Mouse (Mus musculus): Measurements from ENCODE around the gene Ppm1m.

The Ppm1m gene

GRCm38 (mm10) chr9:106199535-106200272, at the start of gene Ppm1m:
Ppm1m (minus strand) TSS chr9:106199746.
- no peak for DNase-seq (ENCODE audit: low spot score in 2 of 2)

GRCm38 (mm10) chr9:106242813-106243488, 43.4 kb upstream of the Ppm1m start:
- no peak for DNase-seq (ENCODE audit: low spot score in 2 of 2)

- DNase-seq (ENCODE audit: low spot score in 2 of 2): no peak
These were observed 42.1 kb upstream of the Ppm1m start for GRCm38 (mm10) chr9:106241541-106242164.

DNA sequence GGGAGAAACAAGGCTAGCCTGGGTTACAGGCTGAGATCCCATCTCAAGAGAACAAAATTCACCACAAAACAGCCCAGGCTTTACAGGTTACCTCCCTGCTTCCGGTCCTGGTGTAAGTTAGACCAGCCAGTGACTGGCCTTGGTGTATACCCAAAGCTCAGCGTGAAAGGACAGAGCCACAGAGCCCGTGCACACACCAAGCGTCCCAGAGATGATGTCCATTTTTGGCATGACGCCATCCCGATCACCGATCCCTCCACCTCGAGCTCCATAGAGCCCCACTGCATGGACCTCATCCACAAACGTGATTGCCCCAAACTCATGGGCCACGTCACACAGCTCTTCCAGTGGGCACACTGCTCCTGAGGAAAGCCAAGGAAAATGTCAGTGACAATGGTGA, 38.3 kb upstream of the Ppm1m start:
- DNase-seq (ENCODE audit: low spot score in 2 of 2): no peak

DNA sequence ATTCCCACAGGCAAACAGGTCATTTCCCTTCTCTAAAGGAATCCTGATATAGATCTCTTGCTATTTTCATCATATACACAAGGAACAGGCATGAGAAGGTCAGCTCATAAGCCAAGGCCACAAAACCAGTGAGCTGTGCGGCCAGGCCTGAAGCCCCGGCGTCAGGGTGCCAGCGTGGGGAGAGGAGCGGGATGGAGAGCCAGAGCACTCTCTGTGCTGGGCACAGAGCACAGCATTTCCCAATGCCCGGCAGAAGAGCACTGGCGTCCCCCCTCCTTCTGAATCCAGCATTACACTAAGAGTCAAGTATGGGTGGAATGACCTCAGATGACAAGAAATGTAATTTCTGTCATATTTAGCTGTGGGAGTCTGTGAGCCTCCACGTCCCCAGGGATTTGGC, 37.9 kb upstream of the Ppm1m start:
- no peak for DNase-seq (ENCODE audit: low spot score in 2 of 2)

DNA sequence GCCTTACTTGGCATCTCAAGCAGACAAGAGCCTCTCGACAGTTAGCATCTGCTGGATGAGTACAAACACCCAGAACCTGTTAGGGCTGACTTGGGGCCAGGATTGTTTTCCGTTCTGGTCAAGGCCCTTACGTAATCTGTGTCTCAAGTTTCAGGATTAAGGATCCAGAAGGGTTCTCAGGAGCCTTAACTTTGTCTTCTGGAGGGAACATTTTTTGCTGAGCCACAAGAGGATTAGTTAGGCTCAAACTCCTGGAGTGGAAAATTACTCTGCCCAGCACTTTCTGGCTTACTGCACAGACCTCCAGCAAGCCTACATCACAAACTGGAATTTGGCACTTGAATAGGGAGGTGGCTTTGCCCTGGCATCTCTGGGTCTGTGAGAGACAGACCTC, 37.3 kb upstream of the Ppm1m start:
- no peak for DNase-seq (ENCODE audit: low spot score in 2 of 2)

GRCm38 (mm10) chr9:106236156-106236817, 36.7 kb upstream of the Ppm1m start:
- no peak for DNase-seq (ENCODE audit: low spot score in 2 of 2)

GRCm38 (mm10) chr9:106235194-106235830, 35.8 kb upstream of the Ppm1m start:
- DNase-seq (ENCODE audit: low spot score in 2 of 2): peak in 1 of 2 experiments; percentile 43

- DNase-seq (ENCODE audit: low spot score in 2 of 2): no peak
These were observed 34.4 kb upstream of the Ppm1m start for GRCm38 (mm10) chr9:106233953-106234352.

DNA sequence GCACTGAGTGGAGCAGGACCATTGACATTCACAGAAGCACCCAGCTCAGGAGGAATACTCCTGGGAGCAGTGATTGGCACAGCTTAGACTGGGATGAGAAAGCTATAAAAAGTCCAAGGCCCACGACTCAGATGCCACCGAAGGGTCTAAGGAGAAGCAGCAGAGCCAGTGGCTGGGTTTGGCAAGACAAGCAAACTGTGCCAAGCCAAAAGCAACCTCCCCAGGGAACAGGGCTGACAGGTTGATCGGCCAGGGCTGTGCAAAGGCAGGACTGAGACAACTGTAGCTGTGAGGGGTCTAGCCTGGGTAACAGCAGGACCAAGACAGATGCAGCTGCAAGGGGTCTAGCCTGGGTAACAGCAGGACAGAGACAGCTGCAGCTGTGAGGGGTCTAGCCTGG, 33.4 kb upstream of the Ppm1m start:
- DNase-seq (ENCODE audit: low spot score in 2 of 2): no peak

DNA sequence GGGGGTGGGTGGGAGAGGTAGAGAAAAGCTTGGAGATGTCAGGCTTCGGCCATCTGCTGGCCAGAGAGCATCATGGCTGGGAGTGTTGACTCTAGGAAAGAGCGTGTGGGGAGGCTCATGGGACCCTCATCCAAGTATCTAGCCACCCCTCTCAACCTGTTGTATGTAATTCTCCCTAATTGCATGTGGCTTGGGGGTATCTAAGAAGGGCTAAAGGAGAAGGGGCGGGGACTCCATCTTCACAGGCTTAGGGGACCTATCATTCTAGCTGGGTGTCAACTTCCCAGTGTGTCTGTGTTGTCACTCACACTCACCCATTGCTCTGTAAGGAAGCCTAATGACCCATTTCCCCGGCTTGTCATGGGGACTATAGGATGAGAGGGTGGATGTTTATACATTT, 32.3 kb upstream of the Ppm1m start:
- no peak for DNase-seq (ENCODE audit: low spot score in 2 of 2)

- no peak for DNase-seq (ENCODE audit: low spot score in 2 of 2)
These were observed 31.7 kb upstream of the Ppm1m start for GRCm38 (mm10) chr9:106231220-106231619.

DNA sequence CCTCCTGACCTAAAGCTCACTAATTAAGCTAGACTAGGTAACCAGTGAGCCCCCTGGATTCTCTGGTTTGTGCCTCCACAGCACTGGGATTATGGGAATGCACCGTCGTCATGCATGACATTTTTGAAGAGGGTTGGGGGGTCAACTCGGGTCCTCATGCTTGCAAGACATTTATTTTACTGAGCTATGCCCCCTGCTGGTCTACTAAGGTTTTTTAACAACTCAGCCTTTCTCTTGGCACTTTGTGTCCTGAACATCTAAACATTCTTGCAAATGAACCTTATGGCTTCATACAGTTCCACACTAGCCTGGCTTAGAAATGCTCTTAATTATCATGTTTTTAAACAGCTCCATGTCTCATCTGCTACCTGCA, 31.2 kb upstream of the Ppm1m start:
- no peak for DNase-seq (ENCODE audit: low spot score in 2 of 2)

GRCm38 (mm10) chr9:106230051-106230733, 30.6 kb upstream of the Ppm1m start:
- DNase-seq (ENCODE audit: low spot score in 2 of 2): no peak

DNA sequence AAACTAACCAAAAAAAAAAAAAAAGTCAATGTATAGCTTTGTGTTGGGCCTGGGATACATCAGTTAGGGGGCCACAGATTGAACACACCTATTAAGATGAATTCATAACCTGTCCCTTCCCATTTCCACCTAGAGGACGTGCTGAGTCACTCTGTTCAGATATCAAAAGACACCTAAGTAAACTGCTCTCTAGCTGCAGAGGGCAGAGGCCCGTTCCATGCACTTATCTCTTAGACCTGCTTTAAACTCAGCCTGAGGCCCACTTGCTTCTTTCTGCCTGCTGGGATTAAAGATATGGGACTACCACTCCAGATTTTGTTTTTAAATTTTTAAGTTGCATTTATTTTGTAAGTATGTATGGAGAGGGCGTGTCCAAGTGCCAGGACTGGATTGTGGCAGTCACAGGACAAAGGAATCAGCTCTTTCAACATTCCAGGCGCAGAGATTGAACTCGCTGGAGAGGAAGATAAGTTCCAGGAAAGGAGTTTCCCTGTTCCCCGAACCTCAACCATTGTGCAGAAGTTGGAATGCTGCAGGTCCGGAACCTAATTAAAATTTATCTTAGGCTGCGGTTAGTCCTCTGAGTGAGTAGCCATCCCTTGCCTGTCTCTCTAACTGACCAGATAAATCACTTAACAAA, 28.4 kb upstream of the Ppm1m start:
- no peak for DNase-seq (ENCODE audit: low spot score in 2 of 2)

- no peak for DNase-seq (ENCODE audit: low spot score in 2 of 2)
These were observed 26.7 kb upstream of the Ppm1m start for GRCm38 (mm10) chr9:106226151-106226682.

DNA sequence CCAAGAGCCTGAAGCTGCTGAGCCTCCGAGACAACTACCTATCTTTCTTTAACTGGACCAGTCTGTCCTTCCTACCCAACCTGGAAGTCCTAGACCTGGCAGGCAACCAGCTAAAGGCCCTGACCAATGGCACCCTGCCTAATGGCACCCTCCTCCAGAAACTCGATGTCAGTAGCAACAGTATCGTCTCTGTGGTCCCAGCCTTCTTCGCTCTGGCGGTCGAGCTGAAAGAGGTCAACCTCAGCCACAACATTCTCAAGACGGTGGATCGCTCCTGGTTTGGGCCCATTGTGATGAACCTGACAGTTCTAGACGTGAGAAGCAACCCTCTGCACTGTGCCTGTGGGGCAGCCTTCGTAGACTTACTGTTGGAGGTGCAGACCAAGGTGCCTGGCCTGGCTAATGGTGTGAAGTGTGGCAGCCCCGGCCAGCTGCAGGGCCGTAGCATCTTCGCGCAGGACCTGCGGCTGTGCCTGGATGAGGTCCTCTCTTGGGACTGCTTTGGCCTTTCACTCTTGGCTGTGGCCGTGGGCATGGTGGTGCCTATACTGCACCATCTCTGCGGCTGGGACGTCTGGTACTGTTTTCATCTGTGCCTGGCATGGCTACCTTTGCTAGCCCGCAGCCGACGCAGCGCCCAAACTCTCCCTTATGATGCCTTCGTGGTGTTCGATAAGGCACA, 26.1 kb upstream of the Ppm1m start:
- DNase-seq (ENCODE audit: low spot score in 2 of 2): no peak

- no peak for DNase-seq (ENCODE audit: low spot score in 2 of 2)
These were observed 23.4 kb upstream of the Ppm1m start for GRCm38 (mm10) chr9:106222994-106223393.

DNA sequence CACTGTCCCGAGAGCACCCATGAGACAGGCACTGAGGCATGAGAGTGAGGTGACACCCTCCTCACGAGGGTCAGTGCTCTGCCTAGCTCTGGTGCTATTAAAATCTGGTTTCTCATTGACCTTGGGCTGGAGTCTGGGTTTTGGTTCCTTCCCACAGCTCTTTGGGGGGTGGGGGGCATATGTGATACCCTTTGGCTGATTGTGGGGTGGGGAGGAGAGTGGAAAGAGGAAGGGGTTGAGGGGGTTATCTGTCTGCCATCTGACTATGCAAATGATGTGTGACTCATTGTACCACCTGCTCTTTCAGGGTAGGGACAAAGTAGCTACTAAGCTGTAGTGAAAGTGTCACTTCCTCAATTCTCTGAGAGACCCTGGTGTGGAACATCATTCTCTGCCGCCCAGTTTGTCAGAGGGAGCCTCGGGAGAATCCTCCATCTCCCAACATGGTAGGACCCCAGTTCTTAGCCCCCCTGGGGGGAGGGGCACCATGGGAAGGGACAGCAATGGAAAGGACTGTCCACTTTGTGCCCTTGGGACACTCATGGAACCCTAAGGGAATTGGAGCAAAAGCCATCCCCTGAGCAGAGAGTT, 22.8 kb upstream of the Ppm1m start, which contains the start of gene Tlr9:
Gene Tlr9 (plus strand): TSS at position 338 of the 591 bp plus-strand sequence.
- no peak for DNase-seq (ENCODE audit: low spot score in 2 of 2)
